Mouse (Mus musculus) inflammation-experienced regulatory T-cells, adult 6 months (primary cell): ENCODE measurements around the gene Kif26b. TPM values are rescaled to one million over a fixed set of nuclear protein-coding genes. Genes with fewer than 3 reads are reported as not detected.

Experiments used
- ATAC-seq: one replicate; pipeline ENCODE4 v1.8.0; 2017
- polyA plus RNA-seq, 3 experiments: library from polyadenylated mRNA; unstranded; fragments of 100-300 nt; shearing (Covaris generic); gene quantifications; one replicate each; pipeline ENCODE4 v1.2.1; 2017

The Kif26b gene
- polyA plus RNA-seq, 3 experiments from 2014 or later, result not detected

DNA sequence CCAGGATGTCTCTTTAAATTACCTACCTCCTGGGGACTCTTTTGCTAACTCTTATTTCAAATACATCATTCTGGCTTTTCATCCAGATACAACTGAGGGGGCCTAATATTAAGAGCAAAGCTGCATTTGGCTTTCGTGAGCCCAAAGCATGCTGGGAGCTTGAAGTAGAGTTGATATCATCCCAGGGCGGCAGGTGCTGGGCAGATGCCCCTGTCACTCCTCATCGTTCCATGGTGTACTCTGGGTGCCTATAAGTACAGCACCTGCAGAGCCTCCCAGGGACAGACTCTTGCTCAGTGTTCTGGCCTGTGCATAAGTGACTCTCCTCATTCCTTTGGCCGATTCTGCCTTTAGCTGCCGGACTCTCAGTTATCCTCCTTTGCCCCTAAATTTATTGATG is 13.5 kb downstream of the Kif26b start:
- no peak for ATAC-seq

DNA sequence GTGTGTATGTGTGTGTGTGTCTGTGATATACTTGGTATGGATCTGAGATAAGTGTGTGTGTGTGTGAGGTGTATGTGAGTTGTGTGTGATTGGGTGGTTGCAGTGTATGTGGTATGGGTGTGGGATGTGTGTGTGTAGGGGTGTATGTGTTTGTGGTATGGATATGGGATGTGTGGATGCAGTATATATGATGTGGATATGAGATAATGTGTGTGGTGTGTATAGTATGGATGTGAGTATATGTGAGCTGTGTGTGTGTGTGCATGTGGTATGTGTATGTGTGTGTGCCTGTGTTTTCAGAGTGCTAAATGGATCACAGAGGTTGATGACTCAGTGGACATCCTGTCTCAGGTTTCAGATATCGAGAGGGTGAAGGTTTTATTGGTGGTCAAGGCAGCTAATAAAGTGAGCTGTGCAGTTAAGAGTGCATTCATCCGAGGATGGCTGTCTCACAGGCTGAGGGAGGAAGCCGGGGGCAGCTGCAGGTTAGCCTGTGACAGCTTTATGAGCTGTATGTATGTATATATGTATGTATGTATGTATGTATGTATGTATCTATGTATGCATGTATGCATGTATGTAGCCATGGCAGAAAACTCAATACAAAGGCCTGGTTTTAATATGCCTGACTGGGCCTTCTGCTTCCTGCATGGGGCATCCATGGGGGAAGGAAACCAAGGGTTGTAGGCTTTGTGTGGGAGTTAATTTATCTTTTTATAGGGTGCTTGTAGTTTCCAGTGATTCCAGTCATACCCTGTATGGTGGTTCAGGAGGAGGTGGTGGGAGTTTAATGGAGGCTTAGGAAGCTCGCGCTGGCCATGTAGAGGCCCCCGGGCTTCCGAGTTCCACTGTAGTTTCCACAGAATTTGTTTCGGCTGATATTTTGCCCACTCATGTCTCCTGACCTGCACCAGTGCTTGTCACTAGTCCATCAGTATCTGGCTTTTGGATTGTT is 14.3 kb downstream of the Kif26b start:
- no peak for ATAC-seq

DNA sequence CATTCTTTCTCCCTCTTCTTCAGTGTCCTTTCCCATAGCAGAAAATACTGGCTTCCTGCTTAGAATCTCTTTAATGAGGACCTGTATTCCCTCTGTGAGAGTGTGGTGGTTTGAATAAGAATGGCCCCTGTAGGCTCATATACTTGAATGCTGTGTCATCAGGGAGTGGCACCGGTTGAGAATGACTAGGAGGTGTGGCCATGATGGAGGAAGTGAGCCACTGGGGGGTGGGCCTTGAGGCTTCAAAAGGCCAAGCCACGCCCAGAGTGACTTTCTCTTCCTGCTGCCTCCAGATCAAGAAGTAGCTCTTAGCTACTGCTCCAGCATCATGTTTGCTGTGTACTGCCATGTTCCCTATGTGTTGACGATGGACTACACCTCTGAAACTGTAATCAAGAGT is 15.7 kb downstream of the Kif26b start:
- ATAC-seq, result no peak

DNA sequence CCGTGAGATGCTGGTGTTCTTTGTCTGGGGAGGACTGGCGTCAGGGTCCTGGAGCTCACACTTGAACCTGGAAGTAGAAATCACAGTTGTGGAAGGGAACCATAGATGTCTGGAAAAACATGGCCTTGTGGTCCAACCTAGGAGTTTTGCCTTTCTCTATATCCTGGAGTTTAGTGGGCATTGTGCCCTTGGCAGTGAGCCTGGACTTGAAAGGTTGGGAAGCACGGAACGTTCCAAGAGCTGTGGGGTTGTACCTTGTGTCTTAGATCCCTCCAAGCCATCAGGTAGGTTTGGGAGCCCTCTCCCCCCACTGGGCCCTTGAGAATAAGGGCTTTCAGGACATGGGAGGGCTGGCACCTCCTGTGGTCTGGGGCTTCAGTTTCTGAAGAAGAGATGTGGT is 20.7 kb downstream of the Kif26b start:
- no peak for ATAC-seq

DNA sequence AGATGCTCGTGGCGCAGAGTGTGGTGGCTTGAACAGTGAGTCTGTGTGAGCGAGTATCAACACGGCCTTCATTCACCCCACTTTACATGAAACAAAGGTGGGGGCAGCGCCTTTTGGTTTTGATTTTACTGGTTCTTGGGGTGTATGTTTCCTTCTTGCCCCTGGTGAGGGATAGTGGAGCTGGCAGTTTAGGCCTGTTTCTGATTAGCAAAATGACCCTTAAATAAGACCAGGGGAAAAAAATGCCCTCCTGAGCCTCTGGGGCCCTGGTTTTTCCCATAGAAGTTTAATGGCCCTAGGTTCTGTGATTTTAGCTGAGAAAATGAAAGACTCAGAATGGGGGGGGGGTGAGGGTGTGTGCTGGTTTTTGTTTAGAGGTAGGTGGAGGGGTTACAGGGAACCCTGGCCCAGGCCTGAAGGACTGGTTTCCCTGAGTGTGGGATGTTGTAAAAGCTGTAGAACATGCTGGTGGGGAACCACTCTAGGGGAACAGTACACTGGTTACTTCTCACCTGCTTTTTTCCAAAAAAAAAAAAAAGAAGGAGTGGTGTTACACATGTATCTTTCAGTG is 21.6 kb downstream of the Kif26b start:
- no peak for ATAC-seq

DNA sequence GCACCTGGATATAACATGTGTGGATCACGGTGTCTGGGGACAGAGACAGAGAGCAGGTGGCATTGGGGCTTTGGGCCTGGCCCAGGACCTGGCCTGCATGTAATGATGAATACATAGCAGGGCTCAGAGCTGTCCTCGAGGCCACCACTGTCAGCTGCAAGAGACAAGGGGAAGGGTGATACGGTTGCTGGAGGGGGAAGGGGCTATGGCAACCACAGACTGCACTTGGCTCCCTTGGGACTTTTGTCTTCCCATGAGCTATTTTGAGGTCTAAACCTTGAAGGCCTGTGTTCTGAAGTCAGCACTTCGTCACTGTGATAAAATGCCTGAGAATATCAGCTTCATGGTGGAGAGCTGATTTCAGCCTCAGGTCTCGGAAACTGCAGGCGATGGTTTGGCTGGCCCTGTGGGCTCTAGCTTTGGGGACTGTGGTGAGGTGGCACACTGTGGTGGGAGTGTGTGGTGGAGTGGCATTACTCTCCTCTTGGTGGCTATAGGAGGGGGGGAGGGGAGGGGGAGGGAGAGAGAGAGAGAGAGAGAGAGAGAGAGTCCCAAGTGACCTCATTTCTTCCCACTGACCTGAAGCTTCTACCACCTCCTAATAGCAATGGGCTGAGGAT is 23.5 kb downstream of the Kif26b start:
- ATAC-seq, result no peak

DNA sequence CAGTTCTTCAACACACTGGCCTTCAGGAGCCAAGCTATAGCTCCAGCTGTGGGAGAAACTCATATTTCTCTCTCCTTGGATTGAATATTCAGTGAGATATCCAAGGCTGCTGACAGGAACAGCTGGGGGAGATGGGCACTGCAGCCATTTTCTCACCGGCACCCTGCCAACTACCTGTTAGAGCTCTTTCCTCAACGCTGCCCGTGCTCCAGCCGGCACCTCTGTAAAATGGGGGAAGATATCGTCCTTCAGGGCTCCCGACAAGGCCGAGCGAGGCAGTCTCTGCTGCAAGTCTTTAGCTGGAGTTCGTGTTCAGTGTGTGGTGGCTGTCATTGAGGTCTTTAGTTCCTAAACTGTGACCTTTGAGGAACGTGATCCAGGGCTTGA is 24.0 kb downstream of the Kif26b start:
- ATAC-seq, result no peak

DNA sequence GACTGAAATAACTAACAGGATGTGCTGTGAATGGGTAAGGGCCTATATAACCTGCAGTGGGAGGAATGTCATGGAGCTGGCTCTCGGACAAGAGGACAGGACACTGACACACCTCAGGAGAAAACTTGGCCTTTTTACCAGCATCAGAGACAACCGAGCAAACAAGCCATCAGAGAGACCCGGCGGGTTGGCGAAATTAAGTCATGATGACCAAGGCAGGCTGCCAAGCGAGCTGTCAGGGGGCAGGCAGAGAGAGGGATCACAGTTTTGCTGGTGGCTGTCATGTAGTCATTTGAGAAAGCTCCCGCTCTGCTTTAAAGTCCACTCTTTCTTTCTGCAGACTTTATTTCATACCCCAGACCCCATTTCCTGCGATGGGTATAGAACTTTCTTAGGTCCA is 27.3 kb downstream of the Kif26b start:
- no peak for ATAC-seq

DNA sequence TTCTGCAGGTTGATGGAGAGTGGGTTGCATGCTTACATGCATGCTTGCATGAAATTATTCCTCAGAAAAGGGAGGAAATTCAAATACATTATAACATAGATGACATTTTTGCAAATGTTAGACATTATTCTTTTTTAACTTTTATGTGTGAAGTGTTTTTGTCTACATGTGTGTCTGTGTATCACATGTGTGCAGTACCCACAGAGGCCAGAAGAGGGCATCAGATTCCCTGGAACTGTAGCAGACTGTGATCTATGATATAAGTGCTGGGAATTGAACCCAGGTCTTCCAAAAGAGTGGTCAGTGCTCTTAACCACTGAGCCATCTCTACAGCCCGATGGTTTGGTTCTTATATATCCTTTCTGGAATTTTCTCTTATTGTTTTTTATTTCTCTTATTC is 31.1 kb downstream of the Kif26b start:
- no peak for ATAC-seq

DNA sequence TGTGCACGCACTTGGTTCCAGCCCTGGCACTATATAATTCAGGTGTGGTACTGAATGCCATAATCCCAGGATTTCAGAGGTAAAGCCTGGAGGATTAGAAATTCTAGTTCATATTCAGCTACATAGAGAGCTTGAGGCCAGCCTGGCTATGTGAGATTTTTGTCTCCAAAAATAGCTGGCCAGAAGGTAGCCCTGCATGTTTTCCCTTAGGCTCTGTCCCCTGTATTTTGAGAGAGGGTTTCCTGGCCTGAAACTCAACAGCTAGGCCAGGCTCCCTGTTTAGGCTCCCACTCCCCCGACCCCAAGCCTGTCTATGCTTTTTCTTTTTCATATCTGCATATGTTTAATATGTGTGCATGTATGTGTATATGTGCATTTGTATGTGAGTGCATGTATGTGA is 34.9 kb downstream of the Kif26b start:
- ATAC-seq, result no peak

DNA sequence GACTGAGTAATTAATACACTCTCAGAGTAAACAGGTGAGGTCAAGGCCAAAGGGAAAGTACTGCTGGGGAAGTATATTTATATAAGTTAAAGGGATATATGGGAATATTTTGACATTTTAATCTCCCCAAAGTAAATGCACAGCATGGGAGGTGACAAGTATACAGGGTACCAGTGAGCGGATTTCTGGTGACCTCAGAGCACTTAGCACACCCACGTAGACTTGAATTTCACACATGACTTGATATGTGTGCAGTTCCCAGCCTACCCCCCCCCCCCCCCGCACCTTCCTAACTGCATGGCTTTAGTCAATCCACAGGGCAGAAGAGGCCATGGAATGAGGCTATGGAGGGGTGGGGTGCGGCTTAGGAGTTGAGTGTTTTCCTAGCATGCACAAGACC is 35.9 kb downstream of the Kif26b start:
- no peak for ATAC-seq

DNA sequence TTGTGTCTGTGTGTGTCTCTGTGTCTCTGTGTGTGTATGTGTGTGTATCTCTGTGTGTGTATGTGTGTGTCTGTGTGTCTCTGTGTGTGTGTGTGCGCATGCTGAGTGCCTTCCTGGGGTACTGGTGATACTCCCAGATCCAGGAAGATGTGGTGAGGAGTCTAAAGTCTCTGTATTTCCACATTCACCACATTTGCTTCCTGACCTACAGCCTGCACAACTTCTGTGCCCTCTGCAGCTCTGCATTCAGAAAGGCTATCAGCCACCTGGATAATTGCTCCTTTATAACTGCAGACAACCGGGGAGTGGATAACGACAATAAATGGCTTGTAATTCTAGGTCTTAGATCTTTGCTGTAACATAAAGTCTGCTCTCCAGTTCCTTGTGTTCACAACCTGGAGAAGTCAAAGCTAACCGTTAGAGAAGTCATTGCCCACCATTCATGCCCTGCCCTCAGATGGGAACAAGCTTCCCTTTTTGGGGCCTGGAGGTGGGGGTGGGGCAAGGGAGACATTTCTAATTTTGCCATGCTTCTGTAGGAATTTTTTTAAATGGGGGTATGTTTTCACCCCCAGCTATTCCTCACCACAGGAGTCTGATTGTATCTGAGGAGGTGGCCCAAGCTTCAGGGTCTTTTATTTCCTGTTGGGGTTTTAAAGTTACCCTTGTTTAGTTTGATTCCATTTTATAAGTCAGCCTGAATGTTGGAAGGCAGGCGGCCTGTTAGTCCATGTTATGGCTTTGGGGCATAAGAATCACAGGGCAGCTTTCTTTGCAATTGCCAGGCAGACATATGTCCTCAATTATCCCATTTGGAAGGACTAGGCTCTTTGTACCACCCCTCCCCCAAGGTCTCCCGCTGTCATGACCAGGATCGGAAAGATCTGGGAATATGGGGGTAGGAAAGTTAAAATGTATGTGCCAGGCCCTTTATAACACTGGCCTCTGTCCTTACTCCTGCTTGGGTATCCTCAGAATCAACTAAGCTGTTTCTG is 39.9 kb downstream of the Kif26b start:
- no peak for ATAC-seq

DNA sequence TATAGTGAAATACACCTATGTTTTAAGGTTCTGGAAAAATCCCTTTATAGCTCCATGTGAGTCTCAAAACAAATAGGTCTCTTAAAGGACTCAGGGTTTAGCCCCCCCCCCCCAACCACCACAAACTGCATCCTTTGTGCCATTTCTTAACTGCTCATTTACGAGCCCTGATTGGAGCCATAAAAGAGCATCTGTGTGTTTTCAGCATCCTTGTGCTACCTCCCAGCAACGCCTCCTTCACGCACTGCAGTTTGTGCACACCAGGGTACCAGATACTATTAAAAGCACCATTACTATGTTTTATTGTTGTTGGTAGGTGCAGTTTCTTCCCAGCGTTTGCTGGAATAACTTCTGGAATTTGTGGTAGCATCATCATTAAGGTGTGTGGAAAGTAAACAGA is 42.1 kb downstream of the Kif26b start:
- ATAC-seq, result no peak

DNA sequence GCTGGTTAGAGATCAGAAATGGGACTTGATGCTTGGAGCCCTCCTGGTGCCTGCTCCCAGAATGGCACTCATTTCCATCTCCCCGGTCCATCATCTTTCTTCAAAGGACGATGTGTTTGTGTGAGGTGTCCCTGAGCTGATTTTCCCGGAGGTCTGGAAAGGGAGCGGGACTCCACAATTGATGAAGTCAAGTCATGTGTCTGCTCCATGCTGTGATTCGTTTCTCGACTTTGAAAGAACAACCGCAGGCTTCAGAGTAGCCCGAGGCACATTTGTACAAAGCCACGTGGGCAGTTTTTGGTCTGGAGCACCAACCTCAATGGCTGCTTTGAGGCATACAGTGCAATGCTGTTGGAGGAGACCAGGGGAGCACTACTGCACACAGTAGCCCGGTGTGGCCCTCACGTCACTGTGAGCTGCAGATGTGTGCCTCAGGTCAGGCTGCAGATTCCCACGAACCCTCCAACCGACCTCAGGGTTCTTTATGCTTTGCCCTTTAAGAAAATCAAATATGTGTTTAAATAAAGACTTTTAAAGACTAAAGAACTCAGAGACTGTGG is 43.0 kb downstream of the Kif26b start:
- ATAC-seq, result no peak

DNA sequence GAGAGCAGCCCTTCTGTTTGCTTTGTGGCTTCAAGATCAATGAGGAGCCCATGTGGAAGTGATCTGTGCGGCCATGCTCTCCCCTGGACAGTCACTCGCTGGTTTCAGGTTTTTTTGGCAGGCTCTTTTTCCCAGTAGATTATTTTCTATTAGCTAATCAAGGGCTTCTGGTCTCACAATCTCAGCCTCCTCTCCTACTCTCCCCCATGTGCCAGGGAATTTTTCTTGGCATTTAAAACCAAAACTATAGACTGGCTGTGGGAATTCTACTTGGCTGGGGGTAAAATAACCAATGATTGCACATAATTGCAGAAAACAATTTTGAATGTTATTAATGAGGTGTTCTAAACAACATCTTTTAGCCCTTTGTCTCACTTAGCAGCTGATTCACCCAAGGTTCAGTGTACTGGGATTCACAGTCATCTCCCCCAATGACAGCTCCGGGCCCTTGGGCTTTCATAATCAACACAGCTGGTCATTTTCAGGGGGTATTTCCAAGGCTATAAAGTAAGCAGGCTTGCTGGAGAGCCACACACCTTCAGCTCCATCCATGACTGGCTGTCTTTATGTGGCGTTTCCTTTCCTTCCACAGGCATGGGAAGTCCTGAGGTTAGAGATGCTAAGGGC is 44.6 kb downstream of the Kif26b start:
- no peak for ATAC-seq

DNA sequence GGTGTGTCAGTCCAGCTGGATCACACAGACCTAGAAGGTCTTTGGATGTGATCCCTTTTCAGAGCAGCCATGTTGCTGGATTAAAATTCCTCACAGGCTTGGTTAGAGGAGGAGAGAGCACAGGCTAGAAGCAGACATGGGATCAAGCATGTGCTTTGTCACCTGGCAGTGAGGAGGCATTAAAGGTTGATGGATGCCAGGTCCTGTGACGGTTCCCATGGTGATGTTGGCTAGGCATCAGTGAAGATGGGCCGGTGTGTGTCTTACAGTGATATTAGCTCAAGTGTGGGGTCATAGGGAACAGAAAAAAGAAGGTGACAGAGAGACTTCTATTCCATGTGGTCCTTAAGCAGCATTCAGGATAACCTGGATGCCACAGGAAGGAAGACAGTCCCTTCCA is 46.8 kb downstream of the Kif26b start:
- ATAC-seq, result no peak

DNA sequence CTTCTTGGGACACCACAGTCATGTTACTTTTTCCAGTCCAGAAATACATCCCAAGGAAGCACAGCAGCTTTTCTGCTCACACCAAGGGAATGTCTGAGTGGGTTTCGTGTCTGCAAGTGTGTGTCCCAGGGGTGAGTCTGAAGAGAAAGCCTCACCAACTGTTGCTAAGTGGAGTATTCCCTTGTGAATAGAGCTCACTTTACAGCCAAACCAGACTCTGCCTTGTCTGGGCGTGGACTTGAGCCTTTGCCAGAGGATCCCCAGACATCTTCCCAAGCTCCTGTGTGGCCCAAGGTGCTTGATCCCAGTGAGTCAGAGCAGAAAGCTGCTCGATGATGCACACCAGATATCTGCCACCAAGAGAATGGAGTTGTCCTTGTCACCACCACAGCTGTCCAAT is 48.0 kb downstream of the Kif26b start:
- no peak for ATAC-seq

DNA sequence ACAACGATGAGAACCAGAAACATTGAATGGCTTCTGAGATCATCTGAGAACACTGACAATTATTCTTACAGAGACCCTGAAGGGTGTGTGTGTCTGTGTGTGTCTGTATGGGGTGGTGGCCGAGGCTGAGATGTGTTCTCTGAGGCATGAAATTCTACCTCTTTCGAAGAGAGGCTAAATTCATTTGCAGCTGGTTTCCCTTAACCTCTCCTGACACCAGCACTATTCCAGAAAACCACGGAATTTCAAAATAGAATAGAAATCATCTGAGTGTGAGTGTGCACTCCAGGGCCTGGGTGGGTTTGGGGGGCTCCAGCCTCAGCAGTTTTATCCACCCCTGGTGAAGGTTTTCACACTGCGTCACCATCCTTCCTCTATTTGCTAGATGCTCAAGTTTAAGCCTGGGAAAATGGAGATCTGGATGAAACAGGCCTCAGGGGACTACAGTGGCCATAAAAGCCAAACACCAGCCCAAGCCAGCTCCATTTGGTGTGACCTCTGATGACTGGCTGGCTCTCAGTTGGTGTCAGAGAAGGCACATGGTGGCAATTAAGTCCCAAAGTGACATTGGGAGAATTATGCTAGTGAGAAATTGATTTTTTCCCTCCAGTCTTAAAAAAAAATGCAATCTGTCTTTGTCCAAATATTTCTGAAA is 56.6 kb downstream of the Kif26b start:
- no peak for ATAC-seq

DNA sequence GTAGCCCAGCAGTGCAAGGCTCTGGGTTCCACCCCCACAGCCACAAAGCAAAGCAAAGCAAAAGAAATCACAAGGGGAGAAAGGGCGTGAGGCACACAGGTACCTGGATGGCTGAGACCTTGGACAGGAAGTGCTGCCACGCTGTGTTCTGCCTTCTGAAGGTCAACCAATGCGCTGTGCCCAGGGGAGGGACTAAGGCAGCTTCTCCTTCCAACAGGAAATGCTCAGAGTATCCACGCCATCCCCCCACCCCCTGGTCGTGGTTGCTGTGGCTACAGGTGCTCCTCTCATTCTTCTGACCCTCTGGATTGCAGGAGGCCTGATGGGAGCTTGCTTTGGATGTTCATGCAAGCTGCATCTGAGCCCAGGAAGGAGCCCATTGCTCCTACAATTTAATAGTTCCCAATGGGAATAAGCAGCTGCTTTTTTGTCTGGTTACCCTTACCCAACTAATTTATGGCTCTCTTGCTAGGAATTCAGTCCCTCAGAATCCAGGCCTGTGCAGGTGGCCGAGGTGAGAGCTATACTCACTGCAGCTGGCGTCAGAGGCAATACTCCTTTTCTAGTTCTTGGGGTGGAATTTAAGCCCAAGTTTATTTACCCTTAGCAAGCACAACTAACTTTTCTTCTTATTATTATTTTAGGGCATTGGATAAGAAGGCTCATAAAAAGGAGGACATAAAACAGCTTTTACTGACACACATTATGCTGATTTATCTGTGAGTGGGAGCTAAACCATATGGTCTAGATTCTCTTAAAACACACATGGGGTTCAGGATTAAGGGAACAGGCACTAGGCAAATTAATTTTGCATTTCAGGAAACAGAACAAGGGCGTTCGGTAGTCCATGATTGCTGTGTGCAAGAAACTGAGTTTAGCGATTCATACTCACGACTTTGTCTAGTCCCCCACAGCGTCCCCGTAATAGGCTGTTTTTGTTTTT is 61.6 kb downstream of the Kif26b start:
- no peak for ATAC-seq

DNA sequence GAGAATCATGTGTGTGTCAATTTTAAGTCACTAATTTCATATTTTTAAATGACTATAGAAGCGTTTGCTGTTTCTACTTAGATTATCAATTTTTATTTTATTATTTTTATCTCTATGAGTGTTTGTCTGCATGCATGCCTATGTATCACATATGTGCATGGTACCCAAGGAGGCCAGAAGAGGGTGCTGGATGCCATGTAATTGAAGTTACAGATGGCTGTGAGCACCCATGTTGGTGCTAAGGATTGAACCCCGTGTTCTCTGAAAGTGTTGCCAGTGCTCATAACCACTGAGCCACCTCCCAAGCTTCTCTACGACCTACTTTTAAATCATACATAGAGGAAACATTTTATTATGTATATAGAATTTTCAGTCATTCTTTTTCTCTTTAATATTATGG is 68.2 kb downstream of the Kif26b start:
- no peak for ATAC-seq
